Mouse (Mus musculus) heart, postnatal 14 days (tissue): ENCODE measurements around the gene Arl5c. TPM values are rescaled to one million over a fixed set of nuclear protein-coding genes. Genes with fewer than 3 reads are reported as not detected.

Experiments used
- DNase-seq, 2 experiments: peaks; one replicate each; pipeline ENCODE4 v3.0.0; 2021 to 2022
- intact Hi-C: fragments of 180-260 bp; cut with DNase I; formaldehyde crosslinking; loops from one replicate; pipeline ENCODE4 v1.15.1; 2025
- total RNA-seq, 2 experiments: library from RNA; stranded (reverse); gene quantifications; 2 replicates each; pipeline ENCODE4 v1.2.3; 2021

Gene Arl5c
- total RNA-seq, 2 experiments from 2014 or later = 1.6 to 6.2 TPM

DNA sequence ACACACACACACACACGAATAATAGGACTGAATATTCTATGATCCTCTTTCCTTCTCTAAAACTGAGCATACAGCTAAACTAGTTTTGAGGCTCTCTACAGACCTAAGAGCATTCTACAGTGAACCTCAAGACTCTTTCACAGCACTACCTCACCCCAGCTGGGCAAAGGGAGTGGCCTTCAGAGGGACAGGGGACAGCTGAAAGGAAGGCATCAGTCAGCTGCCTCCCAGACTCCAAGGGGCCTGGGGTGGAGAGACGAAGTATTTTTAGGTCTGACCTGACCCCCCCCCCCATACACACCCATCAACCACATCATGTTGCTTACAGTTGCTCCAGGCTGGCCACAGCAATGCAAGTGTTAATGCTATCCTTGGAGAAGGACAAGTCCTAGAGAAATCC, 25.1 kb upstream of the Arl5c start:
- DNase-seq = no peak
- intact Hi-C loops = no loop called here

DNA sequence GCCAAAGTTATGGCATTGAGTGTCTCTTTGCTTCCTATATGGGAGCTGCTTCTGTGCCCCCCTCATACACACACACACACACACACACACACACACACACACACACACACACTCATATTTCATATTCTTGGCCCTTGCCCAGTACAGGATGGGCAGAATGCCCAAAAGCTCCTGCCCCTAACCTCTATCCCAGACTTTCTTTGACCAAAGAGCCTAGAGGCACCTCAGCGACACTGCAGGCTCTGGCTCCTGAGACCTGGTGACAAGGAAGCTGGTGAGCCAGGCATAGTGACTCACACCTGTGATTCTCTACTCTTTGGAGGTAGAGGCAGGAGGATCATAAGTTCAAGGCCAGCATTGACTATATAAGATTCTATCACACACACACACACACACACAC, 24.7 kb upstream of the Arl5c start:
- DNase-seq = no peak
- intact Hi-C loops = no loop called here

DNA sequence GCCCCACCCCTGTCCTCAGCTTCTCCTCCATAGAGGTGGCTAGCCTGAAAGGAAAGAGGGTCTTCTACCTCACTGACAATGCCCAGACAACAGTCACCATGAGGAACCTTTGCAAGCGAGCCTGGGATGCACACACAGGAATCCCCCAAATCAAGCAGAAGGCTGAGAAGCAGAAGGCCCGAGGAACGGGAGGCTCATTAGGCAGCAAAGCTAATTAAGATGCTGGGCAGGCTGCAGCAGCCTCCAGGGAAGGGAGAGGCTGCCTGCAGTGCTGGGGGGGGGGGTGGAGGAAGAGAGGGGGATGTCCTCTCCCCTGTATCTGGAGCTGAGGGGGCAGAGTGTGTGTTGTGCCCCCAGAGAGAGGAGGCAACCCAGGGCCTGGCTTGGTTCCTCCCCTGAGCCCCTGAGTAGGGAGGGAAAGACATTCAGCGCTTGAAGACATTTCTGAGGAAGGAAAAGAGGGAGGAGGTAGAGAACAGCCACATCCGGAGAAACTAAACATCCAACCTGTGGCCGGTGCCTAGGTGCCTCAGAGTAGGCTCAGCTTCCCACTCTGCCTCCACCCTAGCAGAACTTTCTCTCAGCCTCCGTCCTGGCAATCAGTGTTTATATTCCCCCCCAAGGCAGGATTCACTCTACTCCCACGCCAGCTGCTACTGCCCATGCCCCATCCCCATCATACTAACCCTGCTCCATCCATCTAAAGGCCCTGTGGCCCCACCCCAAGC, 24.1 kb upstream of the Arl5c start:
- intact Hi-C loops = no loop called here
- DNase-seq = no peak

DNA sequence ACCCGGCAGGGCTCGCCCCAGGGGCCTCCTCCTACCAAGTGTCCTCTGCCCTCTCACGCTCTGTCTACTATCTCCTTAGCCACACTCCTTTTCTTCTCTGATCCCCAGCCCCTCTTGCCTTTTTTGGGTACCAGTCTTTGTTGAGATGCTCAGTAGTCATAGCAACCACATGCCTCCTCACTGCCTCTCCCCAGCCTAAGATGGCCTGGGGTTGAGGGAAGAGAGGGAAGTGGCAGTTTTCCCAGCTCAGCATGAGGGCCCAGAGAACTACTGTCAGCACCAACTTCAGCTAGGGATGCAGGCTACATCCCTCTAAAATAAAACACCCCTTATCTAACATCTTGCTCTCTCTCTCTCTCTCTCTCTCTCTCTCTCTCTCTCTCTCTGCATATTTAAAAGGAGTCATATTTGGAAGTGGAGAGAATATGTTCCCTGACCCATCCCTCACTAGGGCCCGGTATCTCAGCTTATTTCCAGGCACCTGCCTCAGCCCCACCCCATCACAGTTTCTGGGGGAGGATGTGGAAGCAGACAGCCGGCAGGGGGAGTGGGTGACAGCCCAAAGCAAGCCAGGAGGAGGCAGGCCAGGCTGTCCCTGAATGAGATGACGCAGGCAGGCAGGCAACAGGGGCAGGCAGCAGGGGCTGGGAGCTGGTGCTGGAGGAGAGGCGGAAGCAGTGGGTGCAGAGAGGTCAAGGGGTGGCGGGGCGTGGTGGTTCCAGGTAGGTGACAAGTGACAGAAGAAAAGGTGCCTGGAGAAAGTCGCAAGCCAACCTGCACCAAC, 23.1 kb upstream of the Arl5c start:
- intact Hi-C loops = no loop called here
- no peak for DNase-seq

DNA sequence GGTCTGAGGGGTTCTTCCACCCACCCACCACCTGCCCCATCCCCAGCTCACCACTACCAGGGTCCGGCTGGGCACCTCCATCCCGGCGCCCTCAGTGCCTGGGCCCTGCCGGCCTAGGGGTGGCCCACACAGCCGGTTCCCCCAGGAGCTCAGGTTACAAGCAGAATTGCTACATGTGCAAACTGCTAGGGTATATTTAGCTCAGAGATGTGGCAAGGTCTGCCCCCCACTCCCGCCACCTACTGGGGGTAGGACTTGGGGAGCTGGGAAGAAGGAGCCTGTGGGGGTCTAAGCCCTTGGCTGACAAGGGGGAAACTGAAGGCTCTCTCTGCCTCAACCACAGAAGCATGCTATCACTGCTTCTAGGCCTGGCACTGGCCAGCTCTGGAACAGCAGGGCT, 22.2 kb upstream of the Arl5c start:
- intact Hi-C loops = no loop called here
- no peak for DNase-seq

DNA sequence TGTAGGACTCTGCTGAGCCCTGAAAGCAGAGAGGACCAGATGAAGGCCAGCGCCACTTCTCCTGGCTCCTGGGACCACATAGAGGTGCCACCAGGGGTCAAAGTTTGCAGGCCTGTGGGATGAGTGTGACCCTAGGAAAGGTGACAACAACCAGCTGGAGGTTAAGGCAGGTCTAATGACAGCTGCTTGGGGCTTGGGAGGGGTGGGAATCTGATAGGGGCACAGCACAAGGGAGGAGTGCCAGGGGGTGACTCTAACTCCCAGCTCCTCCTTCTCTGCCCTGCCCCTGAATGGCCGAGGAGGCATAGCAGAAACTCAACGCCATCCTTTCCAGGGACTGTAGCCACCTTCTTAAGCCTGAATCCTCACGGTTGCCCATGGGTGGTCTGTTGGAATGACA, 20.8 kb upstream of the Arl5c start:
- intact Hi-C loops = no loop called here
- DNase-seq = no peak

DNA sequence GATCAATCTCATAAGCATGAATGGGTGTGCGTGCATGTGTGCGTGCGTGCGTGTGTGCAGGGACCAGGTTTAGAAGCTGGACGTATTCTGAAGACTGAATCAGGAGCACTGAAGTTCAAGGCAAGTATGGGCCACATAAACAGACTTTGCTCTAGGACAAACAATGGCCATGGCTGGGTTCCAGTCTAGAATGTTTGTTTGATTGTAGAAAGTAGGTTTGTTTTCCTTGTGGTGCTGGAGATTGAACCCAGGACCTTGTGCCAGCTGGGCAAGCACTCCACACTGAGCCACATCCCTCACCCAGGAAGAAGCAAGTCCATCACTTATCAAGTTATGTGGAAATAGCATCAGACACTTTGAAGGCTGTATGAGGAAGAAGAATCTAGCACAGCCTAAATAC, 20.2 kb upstream of the Arl5c start:
- no peak for DNase-seq

DNA sequence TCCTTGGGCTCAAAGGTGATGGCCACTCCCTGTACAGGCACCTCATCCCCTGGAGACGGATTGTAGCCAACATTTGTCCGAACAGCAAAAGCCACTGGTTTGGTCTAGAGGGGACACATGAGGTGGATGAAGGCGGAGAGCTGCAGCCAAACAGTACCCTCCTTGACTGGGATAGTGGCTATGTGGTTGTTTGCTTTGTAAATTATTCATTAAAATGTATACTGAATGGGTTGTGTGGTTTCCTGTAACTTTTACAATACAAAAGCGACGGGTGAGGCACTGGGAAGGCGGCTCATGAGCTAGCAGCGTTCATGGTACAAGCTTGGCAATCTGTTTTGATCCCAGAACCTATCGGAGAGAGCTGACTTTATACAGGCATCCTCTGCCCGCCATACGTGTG, 16.9 kb upstream of the Arl5c start:
- no peak for DNase-seq

More for the DNA sequence above, 20.2 kb upstream of the Arl5c start:
- intact Hi-C loops = no loop called here

DNA sequence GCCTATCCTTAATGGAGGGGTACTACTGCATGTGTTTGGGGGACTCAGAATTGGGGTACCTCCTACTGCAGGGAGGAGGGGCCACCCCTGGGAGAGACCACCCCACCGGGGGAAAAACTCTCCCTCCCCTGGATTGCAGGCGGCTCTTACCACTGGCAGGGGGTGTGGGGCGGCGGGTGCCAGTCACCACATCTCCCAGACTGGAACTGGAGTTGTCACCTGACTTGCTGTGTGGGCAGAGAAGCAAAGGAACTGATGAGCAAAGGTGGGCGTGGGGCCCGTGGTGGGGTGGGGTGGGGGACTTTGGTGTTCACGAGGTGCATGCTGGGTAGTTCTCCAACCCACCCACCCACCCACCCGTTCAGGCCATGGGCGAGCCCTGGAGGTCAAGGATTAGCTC, 15.7 kb upstream of the Arl5c start:
- DNase-seq = no peak
- intact Hi-C loops = no loop called here

More for the DNA sequence above, 16.9 kb upstream of the Arl5c start:
- intact Hi-C loops = no loop called here

DNA sequence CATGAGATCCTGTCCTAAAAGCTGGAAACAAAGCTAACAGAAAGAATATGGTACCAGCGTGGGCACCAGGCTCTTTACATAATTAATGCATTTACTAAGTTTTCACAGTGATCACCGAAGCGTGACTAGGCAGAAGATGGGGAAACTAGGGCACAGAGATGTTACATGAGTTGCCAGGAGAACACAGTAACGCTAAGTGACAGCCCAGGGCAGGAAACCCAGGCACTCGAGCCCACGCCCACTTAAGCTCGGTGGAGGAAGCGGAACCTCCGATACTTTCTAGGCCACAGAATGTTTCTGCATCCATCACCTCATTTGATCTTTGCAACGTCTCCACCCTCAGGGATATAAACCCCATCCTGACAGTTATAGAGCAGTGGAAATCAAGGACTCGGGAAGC, 12.1 kb upstream of the Arl5c start:
- no peak for DNase-seq
- intact Hi-C loops = no loop called here

DNA sequence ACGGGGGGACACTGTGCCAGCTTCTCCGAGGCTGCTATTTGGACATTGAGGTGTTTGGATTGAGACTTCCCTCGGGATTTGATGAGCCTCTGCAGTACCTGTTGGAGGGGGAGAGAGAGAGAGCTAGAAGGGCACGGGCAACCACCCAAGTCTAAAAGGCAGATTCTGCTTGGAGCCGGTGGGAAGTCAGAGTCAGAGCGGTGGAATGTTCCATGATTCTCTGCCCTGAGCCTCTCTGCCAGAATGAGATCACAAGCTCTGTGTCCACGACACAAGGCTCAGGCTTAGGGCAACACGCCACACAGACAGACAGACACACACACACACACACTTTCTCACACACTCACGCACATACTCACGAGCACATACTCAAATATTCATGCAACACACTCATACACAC, 9.7 kb upstream of the Arl5c start:
- intact Hi-C loops = no loop called here

DNA sequence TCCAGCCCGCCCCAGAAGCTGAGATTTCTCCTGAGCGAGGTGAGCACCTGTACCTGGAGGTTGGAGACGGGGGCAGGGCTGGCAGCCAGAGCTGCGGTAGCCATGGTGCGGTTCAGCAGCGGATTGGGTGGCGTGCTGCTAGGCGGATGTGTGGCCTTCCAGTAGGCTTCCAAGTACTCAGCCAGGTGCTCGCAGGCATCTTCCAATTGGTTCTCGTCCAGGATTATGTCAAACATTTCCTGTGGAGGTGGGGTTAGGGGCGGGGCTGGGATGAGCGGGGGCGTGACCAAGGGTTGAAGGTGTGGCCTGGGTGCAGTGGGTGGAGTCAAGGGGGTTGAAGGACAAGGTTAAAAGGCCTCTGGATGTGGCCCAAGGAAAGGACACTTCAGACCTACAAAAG, 9.1 kb upstream of the Arl5c start:
- intact Hi-C loops = no loop called here
- no peak for DNase-seq

More for the DNA sequence above, 9.7 kb upstream of the Arl5c start:
- peak; percentile 57 to 76 for DNase-seq

DNA sequence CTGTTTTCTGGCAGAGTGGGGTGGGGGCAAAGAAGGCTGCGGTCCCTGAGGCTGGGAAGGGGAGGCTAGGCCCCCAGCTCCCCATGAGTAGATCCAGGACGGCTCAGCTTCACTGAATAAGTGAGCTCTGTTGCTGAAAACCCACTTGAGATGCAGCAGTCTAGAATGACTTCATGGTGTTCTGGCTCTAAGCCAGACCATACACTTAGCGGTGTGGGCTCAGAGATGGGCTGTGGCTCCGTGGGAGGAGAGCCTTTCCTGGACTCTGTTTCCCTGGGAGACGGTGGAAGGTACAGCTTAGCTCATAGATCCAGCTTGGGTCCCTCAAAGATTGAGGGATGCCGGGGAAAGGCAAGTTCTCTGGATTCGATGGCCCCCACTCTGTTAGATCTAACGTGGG, 8.2 kb upstream of the Arl5c start:
- intact Hi-C loops = no loop called here
- no peak for DNase-seq

DNA sequence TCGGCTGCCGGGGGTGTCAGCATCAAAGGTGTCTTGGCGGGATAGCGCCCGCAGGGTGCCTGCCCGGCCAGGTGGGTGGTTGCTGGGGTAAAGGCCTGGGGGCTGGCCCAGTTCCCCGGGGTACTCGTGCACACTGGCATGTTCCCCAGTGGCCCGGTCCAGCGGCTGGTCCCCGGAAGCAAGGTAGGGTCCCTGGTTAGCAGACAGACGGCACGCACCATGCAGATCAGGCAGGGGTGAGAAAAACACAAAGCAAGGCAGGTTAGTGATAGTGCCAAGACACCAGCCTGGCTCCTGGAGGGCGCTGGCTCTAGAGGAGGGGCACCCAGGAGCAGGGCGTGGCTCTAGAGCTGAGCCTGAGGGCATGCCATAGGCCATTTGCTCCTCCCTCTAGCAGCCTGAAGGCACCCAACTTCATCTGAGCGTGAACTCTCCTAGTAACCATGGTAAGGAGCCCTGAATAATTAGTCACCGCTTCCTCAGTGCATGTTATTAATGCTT, 7.2 kb upstream of the Arl5c start:
- intact Hi-C loops = no loop called here

DNA sequence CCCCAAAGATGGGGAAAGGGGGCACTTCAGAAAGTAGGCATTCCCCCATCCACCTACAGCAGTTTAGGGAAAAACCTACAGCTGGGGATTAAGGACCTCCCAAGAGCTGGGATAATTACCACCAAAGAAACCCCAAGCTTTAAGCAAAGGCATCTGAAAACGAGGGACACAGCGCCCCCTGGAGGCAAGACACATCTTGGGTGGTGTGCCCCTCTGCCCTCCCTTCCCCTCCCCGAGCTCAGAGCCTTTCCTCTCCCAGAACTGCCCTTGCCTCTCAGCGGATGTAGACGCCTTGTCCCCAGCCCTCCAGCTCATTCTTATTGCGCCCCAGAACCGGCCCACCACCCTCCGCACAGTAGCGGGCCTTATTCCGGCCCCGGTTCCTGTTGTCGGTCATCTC, 6.6 kb upstream of the Arl5c start:
- intact Hi-C loops = no loop called here
- DNase-seq = peak; percentile 80 to 87

More for the DNA sequence above, 7.2 kb upstream of the Arl5c start:
- no peak for DNase-seq

DNA sequence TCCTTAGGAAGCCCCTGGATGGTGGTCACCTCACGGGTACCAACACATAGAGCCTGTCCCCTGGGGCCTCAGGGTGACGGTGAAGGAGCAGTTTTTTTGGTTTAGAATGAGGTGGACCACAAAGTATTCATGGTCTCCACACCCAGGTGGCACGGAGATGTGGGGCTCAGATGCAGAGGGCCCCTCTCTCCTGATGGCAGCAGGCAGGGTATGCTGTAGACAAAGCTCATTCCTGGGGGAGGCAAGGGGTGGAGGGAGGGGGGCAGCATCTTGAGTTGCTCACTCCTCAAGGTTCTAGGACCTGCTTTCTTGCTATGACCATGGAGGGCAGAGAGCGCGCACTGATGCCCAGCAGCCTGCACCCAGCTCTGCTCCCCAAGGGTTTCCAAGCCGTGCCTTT, 6.0 kb upstream of the Arl5c start:
- DNase-seq = no peak
- intact Hi-C loops = no loop called here

DNA sequence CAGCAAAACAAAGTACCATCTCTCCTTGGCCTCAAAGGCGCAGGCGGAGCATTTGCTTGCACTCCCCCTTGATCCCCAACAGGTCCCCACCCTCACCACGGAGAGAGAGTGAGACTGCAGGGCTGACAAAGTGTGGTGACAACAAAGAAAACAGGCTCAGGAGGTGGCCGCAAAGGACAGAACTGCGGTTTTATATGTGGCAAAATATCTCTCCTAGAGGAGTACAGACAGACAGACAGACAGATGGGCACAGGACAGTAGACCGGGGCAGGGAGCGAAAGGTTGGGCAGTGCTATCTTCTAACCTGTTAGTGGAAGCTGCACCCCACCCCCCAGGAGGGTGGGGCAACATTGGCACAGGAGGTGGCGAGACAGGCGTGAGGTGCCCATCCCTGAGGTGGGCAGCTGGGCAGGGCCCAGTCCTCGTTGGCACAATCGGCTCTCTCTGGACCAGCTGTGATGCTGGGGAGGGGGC, 5.4 kb upstream of the Arl5c start:
- DNase-seq = no peak
- intact Hi-C loops = no loop called here

DNA sequence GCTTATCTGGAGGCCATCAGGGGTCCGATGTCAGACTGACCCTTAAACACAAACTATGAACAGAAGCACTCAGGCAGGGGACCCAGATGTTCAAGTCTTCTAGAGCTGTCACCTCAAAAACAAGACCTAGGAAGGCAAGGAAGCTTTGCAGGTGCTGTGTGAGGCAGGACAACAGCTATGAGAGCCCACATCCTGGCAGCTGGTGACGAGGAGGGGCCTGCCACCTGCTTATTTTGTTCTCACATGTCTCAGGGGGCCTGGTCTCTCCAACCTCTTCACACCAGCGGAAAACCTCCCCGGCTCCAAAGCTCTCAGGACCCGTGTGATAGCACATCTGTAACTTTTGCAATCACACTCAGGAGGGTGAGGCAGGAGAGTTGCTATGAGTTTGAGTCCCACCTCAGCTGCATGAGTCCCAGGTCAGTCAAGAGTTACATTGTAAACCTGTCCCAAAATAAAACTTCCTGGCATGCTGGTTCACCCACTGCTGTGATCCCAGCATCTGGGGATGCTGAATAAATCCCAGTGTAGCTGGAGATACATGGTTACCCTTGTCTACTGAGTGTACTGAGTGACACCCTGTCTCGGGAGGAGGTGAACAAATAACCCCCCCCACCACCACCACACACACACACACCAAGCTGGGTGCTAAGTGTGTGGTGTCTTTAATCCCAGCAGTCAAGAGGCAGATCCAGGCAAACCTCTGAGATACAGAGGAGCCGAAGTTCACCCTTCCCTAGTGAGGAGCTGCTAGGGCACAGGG, 4.6 kb upstream of the Arl5c start:
- no peak for DNase-seq

DNA sequence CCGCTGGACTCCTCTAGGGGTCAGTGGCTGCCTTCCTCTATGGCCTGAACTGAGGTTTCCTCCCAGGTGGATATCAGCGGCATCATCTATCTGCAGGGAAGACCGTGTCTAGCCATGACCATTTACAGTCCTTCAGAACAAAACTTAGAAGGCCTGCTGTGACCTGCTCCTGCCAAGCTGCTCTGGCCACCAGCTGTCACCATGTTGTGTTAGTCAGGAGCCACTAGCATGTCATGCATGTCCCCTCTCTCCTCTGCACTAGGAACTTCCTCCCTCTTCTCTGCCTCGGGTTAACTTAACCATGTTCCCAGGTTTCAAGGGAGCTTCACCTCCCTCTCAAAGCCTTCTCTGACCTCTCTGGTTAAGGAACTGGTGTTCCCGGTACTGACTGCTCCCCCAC, 3.8 kb upstream of the Arl5c start:
- DNase-seq = no peak
- intact Hi-C loops = no loop called here

More for the DNA sequence above, 4.6 kb upstream of the Arl5c start:
- intact Hi-C loops = no loop called here

DNA sequence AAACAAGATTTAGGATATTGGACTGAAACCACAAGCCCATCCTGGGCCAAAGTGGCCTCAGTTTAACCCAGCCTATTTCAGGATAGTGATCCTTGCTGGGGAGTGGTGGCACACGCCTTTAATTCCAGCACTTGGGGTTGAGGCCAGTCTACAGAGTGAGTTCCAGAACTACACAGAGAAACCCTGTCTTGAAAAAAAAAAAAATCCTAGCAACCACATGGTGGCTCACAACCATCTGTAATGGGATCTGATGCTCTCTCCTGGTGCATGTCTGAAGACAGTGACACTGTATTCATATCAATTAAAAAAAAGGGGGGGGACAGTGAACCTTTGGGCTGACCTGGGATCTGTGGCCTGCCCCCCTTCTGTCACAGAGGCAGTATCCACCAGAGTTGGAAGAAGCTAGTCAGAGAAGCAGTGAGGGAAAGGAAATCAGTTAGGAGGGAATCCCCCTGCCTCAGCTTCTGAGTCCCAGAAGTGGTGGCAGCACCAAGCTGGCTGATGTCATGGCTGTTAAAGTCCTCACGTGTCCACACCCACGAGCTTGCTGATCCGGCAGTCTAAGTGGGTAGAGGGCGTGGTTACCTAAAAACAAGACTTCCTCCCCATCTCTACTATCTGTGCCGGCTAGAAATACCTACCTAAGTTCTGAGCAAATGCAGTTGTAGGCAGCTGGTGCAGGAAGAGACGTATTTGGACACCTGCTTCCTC, 3.1 kb upstream of the Arl5c start:
- DNase-seq = no peak
- intact Hi-C loops = no loop called here
